Mouse (Mus musculus) common myeloid progenitor, adult 5-6 weeks (primary cell): ENCODE data around the gene Rabgap1l. TPM values are rescaled to one million over a fixed set of nuclear protein-coding genes. Genes with fewer than 3 reads are reported as not detected.
A peak's percentile ranks its signal among the peaks of the same experiment; 100 is the strongest.
"Not testable (repeated sequence)": the region's sequence is repeated elsewhere in the genome, so short reads cannot be mapped to it uniquely, and the experiment has no call there.

Experiments
- ATAC-seq: replicated peaks from 2 replicates; pipeline ENCODE4 v1.8.0; 2016; ENCODE audit warnings: low read depth, mild to moderate bottlenecking, moderate TSS enrichment, inconsistent platforms; ENCODE audit not compliant: poor library complexity, severe bottlenecking
- total RNA-seq: library from RNA; stranded (forward); fragments of 200-1000, 187-1606 nt; gene quantifications from 2 replicates; pipeline ENCODE4 v1.2.3, GENCODE M21; 2017

The Rabgap1l gene
- total RNA-seq, 1 experiment from 2014 or later = 304 TPM

- peak; percentile 36 for ATAC-seq
These were observed 490.7 kb downstream of the Rabgap1l start for GRCm38 (mm10) chr1:160302268-160302667.

- ATAC-seq = peak; percentile 48
These were observed 491.9 kb downstream of the Rabgap1l start for GRCm38 (mm10) chr1:160301156-160301555.

GRCm38 (mm10) chr1:160300704-160301103, 492.3 kb downstream of the Rabgap1l start:
- no peak for ATAC-seq

DNA sequence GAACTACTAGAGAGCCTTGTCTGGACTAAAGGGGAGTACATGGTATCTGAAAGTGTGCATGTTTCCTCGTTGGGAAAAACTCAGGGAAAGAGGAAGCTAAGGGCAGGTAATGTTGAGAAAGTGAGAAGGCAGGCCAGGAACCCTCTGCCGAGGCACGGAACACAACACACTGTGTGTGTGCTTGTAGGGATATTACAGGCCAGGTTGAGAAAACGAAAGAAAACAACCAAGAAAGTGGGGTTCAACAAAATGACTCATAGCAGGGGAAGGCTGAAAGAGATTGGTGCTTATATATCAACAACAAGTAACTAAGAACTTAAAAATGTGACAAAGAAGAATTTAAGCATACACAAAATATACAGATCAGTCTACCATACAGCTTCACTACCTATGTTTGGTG, 493.0 kb downstream of the Rabgap1l start:
- no peak for ATAC-seq

DNA sequence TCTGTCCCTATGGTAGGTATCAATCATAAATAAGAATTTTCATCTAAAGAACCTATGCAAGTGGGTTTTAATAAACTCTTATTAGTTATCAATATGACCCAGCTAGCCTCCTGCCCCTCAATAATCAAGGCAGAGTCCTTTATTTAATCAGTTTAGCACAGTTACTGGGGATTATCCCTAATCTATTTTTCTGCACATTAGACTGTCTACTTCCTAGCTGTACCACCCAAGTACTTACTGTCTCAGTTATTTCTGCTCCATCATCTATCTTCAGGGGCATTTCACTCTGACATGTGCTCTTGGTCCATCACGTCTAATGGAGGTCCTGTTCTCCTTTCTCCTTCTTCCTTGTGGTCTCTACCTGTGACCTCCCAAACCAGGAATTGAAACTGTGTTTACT, 494.1 kb downstream of the Rabgap1l start:
- ATAC-seq = no peak

GRCm38 (mm10) chr1:160297701-160298100, 495.3 kb downstream of the Rabgap1l start:
- no peak for ATAC-seq

- no peak for ATAC-seq
These were observed 497.7 kb downstream of the Rabgap1l start for GRCm38 (mm10) chr1:160295323-160295722.

- ATAC-seq = peak; percentile 55; the same call in 1 of the 2 replicates
These were observed 499.5 kb downstream of the Rabgap1l start for GRCm38 (mm10) chr1:160293488-160293887.

GRCm38 (mm10) chr1:160292058-160292457, 501.0 kb downstream of the Rabgap1l start:
- no peak for ATAC-seq

DNA sequence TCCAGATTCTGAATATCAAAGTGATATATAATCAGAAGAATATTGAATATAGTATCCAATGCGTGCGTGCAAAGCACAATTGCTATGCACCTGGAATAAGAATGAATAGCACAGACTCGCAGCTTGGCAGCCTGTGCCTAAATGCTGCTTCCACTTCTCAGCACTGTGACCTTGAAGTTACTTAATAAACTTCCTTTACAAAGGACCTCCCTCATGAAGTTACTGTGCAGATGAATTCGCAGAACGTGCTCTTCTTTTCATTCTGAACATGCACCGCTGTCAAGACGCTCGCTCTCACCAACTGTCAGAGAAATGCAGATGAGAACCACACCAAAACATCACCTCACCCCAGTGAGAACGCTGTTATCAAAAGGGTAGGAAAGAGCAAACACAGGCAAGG, 502.8 kb downstream of the Rabgap1l start:
- no peak; the same call in 1 of the 2 replicates for ATAC-seq

GRCm38 (mm10) chr1:160287058-160287645, 505.9 kb downstream of the Rabgap1l start:
- peak; percentile 40 for ATAC-seq

DNA sequence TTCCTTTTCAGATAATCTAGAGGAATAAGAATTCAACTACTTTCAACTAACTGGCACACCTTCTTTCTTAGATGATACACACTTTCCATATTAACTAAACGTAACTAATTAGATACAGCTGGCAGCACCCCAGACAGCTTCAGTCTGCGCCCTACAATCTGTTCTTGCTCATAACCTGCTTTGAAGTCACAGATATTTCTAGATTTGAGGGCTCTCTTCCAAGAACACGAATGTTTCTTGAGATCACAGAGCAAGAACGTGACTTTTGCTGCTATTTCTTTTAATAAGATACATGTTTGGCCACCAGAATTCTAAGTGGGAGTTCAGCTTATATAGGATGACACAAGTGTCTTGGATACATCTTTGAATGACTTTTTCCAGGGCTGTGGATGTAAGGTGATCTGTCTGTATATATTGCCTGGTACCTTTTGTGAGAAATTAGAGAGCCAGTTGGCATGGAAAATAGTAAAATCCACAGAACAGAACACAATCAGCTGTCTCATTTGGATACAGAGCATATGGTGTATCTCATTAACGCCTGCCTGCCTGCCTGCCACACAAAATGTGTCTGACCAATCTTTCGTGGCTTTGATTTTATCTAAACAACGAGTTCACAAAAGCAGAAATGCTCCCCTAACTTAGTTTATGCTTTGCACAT, 506.5 kb downstream of the Rabgap1l start:
- peak; percentile 34 for ATAC-seq

- no peak for ATAC-seq
These were observed 508.8 kb downstream of the Rabgap1l start for GRCm38 (mm10) chr1:160284241-160284640.

DNA sequence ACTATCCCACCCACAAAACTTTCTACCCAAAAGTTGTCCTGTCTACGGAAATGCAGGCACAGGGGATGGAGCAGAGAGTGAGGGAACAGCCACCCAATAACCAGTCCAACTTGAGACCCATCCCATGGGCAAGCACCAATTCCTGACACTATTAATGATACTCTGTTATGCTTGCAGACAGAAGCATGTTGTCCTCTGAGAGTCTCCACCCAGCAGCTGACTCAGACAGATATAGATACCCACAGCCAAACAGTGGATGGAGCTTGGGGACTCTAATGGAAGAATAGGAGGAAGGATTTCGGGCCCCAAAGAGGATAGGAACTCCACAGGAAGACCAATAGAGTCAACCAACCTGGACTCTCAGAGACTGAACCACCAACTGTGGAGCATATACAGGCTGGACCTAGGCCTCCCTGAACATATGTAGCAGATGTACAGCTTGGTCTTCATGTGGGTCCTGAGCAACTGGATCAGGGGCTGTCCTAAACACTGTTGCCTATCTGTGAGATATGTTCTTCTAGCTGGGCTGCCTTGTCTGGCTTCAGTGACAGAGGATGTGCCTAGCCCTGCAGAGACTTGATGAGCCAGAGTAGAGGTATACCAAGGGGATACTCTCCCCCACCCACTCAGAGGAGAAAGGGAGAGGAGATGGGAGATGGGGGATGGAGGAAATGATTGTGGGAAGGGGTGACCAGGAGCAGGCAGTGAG, 510.7 kb downstream of the Rabgap1l start:
- not testable (repeated sequence) for ATAC-seq

- ATAC-seq = no peak
These were observed 511.5 kb downstream of the Rabgap1l start for GRCm38 (mm10) chr1:160281337-160282084.

DNA sequence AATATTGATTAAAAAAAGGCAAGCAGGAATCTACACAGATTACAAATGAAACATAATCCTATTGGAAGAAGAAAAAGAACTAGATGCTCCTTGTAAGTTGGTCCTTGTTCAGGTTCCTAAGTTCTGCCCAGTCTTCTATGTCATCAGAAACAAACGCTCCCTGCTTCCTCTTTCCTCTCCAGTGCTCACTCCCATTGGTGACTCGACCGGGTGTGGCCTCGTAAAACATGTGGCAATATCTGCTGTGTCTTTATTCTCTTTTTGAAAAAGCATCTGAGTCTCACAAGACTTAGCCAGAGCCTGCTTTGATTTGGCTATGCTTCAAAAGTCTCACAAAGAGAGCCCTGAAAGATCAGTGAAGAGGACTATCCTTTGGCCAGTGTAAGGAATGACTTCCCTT, 512.4 kb downstream of the Rabgap1l start:
- ATAC-seq = peak; percentile 98

DNA sequence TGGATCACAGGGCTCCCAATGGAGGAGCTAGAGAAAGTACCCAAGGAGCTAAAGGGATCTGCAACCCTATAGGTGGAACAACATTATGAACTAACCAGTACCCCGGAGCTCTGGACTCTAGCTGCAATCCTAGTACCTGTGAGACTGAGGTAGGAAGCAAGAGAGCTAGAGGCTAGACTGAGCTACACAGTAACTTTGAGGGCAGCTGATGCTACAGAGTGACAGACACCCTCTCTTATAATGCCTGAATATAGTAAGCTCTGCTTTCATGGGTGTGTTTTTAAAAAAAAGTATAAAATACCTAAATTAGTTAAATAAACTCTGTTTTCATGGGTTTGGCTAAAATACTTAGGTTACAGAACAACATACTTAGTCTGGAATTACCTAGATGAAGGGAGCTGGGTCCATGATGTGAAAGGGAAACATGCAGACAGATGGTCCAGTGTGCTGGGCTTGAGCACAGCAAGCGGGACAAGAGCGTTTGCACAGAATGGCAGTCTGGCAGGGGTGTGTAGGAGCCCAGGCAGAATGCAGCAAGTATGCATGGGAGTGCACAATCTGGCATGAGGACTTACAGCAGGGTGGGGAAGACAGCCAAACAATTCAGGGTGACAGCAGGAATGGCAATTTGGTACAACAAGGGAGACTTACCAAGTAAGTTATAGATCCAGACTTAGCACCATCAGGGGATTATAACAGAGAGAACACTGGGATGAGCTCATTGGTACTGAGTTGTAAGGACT, 514.9 kb downstream of the Rabgap1l start:
- ATAC-seq = no peak

DNA sequence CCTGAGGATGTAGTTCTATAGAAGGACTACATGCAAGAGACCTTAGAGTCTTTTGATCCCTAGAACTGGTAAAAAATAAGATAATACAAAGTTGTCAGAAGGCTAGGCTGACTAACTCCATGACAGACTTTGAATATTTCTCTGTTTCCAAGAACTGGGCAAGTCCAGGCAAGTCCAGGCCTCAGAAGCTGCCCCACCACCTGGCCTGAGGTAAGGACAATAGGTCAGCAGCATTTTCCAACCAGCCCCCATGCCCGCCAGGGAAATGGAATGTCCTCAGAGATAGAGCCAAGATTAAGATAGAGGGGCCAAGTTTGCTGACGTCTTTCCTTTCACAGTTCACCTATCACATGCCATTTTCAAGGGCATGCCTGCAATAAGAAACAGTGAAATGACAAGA, 517.8 kb downstream of the Rabgap1l start:
- ATAC-seq = no peak

- ATAC-seq = no peak
These were observed 519.8 kb downstream of the Rabgap1l start for GRCm38 (mm10) chr1:160273133-160273743.
